Mouse (Mus musculus) megakaryocyte progenitor cell, adult 5-6 weeks (primary cell): ENCODE measurements at regions not wholly inside any gene's neighbourhood (a gene's known extent, or its start where the extent isn't known, plus 50 kb on each side); places are given as distances from the start of the nearest gene placed in this dataset.
"Not testable (repeated sequence)": the region's sequence is repeated elsewhere in the genome, so short reads cannot be mapped to it uniquely, and the experiment has no call there.

ENCODE experiments used
- ATAC-seq: replicated peaks from 2 replicates; pipeline ENCODE4 v1.8.0; 2016; ENCODE audit warnings: mild to moderate bottlenecking, moderate TSS enrichment, inconsistent platforms; ENCODE audit not compliant: poor library complexity

GRCm38 (mm10) chr19:59516957-59517356 lies 58.8 kb downstream of the Emx2 start:
- ATAC-seq: no peak

GRCm38 (mm10) chr19:59519156-59519555 lies 61.0 kb downstream of the Emx2 start:
- ATAC-seq: no peak

GRCm38 (mm10) chr19:59522176-59522575 lies 64.0 kb downstream of the Emx2 start:
- no peak for ATAC-seq

GRCm38 (mm10) chr19:59523356-59523755 lies 65.2 kb downstream of the Emx2 start:
- no peak for ATAC-seq

- ATAC-seq: no peak
Measured at GRCm38 (mm10) chr19:59564101-59564500, 105.9 kb downstream of the Emx2 start.

GRCm38 (mm10) chr19:59568907-59569306 lies 110.7 kb downstream of the Emx2 start:
- no peak for ATAC-seq

- ATAC-seq: not testable (repeated sequence)
Measured at GRCm38 (mm10) chr19:59569590-59569989, 111.4 kb downstream of the Emx2 start.

GRCm38 (mm10) chr19:59574346-59574745 lies 116.2 kb downstream of the Emx2 start:
- ATAC-seq: no peak

- no peak for ATAC-seq
Measured at GRCm38 (mm10) chr19:59577886-59578285, 119.7 kb downstream of the Emx2 start.

- ATAC-seq: no peak
Measured at GRCm38 (mm10) chr19:59579676-59580075, 121.5 kb downstream of the Emx2 start.

GRCm38 (mm10) chr19:59585835-59586234 lies 127.7 kb downstream of the Emx2 start:
- no peak for ATAC-seq

GRCm38 (mm10) chr19:59587303-59587702 lies 129.1 kb downstream of the Emx2 start:
- ATAC-seq: no peak

GRCm38 (mm10) chr19:59588068-59588522 lies 129.9 kb downstream of the Emx2 start:
- ATAC-seq: no peak

- ATAC-seq: no peak
Measured at GRCm38 (mm10) chr19:59590021-59590420, 131.8 kb downstream of the Emx2 start.

- no peak for ATAC-seq
Measured at GRCm38 (mm10) chr19:59592060-59592459, 133.9 kb downstream of the Emx2 start.

GRCm38 (mm10) chr19:59624288-59624795 lies 166.2 kb downstream of the Emx2 start:
- no peak for ATAC-seq

- ATAC-seq: no peak
Measured at GRCm38 (mm10) chr19:59627681-59628080, 169.5 kb downstream of the Emx2 start.

- no peak for ATAC-seq
Measured at GRCm38 (mm10) chr19:59628296-59629160, 170.4 kb downstream of the Emx2 start.

- no peak for ATAC-seq
Measured at GRCm38 (mm10) chr19:59629161-59629445, 170.9 kb downstream of the Emx2 start.

GRCm38 (mm10) chr19:59630095-59630494 lies 171.9 kb downstream of the Emx2 start:
- no peak for ATAC-seq

- no peak for ATAC-seq
Measured at GRCm38 (mm10) chr19:59630706-59631105, 172.5 kb downstream of the Emx2 start.

- ATAC-seq: no peak
Measured at GRCm38 (mm10) chr19:59631541-59631940, 173.4 kb downstream of the Emx2 start.

- no peak for ATAC-seq
Measured at GRCm38 (mm10) chr19:59636271-59636670, 178.1 kb downstream of the Emx2 start.
